Mouse (Mus musculus) midbrain, embryonic 10.5 days (tissue): ENCODE data around the gene Slain2. TPM values are rescaled to one million over a fixed set of nuclear protein-coding genes. Genes with fewer than 3 reads are reported as not detected.
"Not testable (repeated sequence)": the region's sequence is repeated elsewhere in the genome, so short reads cannot be mapped to it uniquely, and the experiment has no call there.

ENCODE experiments used
- DNase-seq: peaks from one replicate; pipeline ENCODE4 v3.0.0-alpha.2; 2017; ENCODE audit warnings: low spot score
- H3K27ac ChIP-seq: fragments of 300-500 bp; sonication (generic); replicated peaks from 2 replicates; pipeline ENCODE4 v1.5.1; 2016; ENCODE audit warnings: mild to moderate bottlenecking
- H3K27me3 ChIP-seq: fragments of 300-500 bp; sonication (generic); 2 replicates; pipeline ENCODE4 v1.6.1; 2016; ENCODE audit warnings: low read depth, mild to moderate bottlenecking; ENCODE audit not compliant: poor library complexity, severe bottlenecking
- H3K36me3 ChIP-seq: fragments of 300-500 bp; sonication (generic); 2 replicates; pipeline ENCODE4 v1.6.1; 2016; ENCODE audit warnings: mild to moderate bottlenecking, moderate library complexity
- H3K4me1 ChIP-seq: fragments of 300-500 bp; sonication (generic); 2 replicates; pipeline ENCODE4 v1.6.1; 2016
- H3K4me3 ChIP-seq: fragments of 300-500 bp; sonication (generic); 2 replicates; pipeline ENCODE4 v1.5.1; 2016; ENCODE audit warnings: mild to moderate bottlenecking, moderate library complexity
- H3K9me3 ChIP-seq: fragments of 300-500 bp; sonication (generic); replicated peaks from 2 replicates; pipeline ENCODE4 v1.6.1; 2016; ENCODE audit warnings: mild to moderate bottlenecking
- WGBS: fragments of 180-500 bp; shearing (Covaris S2); methylation state at CpG from one replicate; pipeline ENCODE4 v1.1.7; 2016; 5-methylcytosine and 5-hydroxymethylcytosine counted together
- polyA plus RNA-seq: library from polyadenylated mRNA; unstranded; fragments of >200 nt; fragmentation: Nextera tagmentation; extraction: Ambion mirVana; gene quantifications from 2 replicates; pipeline ENCODE4 v1.2.1, GENCODE M21; 2016

Slain2 gene
- polyA plus RNA-seq, 1 experiment from 2014 or later = 16.5 TPM

GRCm38 (mm10) chr5:72976539-72976938 lies 62.4 kb downstream of the Slain2 start:
- DNase-seq = no peak
- 91% methylated on average over 4 of the region's 4 CpGs for WGBS
- Histone ChIP-seq H3K4me3 (no peak overlapping the region), H3K27ac (no peak overlapping the region), H3K27me3 (no peaks in the 10 kb centered on the region), H3K4me1 (peaks cover 16% of the 10 kb centered on the region), H3K36me3 (peaks cover 65% of the 10 kb centered on the region), H3K9me3 (no peaks in the 10 kb centered on the region)

DNA sequence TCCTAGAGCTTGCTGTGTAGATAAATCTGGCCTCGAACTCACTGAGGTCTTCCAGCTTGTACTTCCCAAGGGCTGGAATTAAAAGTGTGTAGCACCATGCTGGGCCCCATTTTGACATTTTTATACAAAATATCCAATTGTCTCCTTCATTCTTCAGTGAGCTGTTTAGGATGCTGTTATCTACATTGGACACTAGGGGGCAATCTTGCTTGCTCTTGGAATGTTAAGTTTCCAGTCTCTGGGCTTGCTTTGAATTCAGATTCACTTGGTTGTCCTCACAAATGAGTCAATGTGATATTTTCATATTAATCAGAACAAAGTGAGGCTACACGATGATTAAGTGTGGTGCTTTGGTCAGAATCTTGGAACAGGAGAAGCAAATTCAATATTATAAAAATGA lies 70.0 kb downstream of the Slain2 start:
- 10% methylated on average over 2 of the region's 2 CpGs for WGBS
- Histone ChIP-seq H3K4me1 (no peaks in the 10 kb centered on the region), H3K27ac (no peak overlapping the region), H3K36me3 (peaks cover 17% of the 10 kb centered on the region), H3K4me3 (no peak overlapping the region), H3K27me3 (no peaks in the 10 kb centered on the region), H3K9me3 (no peaks in the 10 kb centered on the region)
- DNase-seq = no peak

DNA sequence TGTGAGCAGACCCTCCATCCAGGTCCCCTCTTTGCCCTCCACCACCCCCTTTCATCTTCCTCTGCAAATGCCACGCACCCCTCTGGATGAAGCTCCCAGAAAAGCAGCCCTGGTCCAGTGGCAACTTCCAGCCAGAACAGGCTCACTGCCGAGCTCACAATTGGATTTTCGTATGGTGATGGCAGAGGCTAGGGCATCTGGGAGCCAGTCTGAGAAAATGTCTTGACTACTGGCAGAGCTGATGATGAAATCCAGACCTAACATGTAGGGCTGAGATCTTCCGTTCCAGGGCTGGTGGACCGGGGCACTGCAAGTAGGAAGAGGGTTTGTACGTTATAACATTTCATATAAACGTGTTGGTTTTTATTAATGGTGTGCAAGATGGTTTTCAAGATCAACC lies 73.7 kb downstream of the Slain2 start:
- 0 out of 2 replicates have a peak, but pooled peaks cover 2% of the 10 kb centered on the region for H3K4me1 ChIP-seq
- no peaks in the 10 kb centered on the region for H3K27me3 ChIP-seq
- no peaks in the 10 kb centered on the region for H3K9me3 ChIP-seq
- no peak for DNase-seq
- no peak overlapping the region for H3K4me3 ChIP-seq
- H3K36me3 ChIP-seq = no peaks in the 10 kb centered on the region
- H3K27ac ChIP-seq = no peak overlapping the region
- 91% methylated on average over 7 of the region's 7 CpGs for WGBS

- no peaks in the 10 kb centered on the region for H3K9me3 ChIP-seq
- no peaks in the 10 kb centered on the region for H3K36me3 ChIP-seq
- peaks cover 11% of the 10 kb centered on the region for H3K4me1 ChIP-seq
- DNase-seq = no peak
- no peaks in the 10 kb centered on the region for H3K27me3 ChIP-seq
- H3K4me3 ChIP-seq = no peak overlapping the region
- no peak overlapping the region for H3K27ac ChIP-seq
- 89% methylated on average over 8 of the region's 8 CpGs for WGBS
Observed at GRCm38 (mm10) chr5:72989756-72990155, 75.7 kb downstream of the Slain2 start.

DNA sequence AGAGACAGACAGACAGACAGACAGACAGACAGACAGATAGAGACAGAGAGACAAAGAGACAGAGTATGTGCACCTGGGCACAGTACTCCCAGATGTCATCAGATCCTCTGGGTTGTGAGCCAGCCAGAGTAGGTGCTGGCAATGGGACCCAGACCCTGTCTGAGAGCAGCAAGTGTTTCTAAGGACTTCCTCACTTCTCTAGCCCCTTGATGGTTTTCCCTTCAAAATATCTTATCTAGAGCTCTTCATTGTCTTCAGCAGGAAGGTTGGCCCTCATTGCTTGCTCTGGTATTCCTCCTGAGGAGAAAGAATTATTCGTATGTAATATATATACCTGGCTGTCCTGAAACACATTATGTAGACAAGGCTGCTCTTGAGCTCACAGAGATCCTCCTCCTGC lies 78.4 kb downstream of the Slain2 start:
- no peaks in the 10 kb centered on the region for H3K9me3 ChIP-seq
- no peak for DNase-seq
- no peak overlapping the region for H3K4me3 ChIP-seq
- H3K4me1 ChIP-seq = peaks cover 19% of the 10 kb centered on the region
- no peak overlapping the region for H3K27ac ChIP-seq
- no peaks in the 10 kb centered on the region for H3K27me3 ChIP-seq
- 86% methylated on average over 1 of the region's 1 CpGs for WGBS
- no peaks in the 10 kb centered on the region for H3K36me3 ChIP-seq

DNA sequence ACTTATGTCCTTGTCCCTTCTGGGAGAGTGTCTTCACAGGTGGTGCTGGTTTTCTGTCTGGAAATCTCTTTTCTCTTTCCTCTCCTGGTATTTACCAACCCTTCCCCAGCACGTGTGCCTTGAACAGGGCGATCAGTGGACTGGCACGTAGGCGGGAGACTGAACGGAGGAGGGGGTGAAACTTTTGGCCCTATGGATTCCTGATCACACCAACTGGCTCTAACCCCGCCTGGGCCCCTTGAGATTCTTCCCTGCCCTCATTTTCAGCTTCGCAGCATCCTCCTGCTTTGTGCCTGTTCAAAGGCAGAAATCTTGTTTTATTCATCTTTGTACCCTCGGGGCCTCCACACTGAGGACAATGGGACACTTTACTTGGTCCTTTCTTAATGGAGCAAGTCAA lies 80.3 kb downstream of the Slain2 start:
- Histone ChIP-seq H3K9me3 (no peaks in the 10 kb centered on the region), H3K27me3 (no peaks in the 10 kb centered on the region), H3K27ac (peak overlapping the region; percentile 63), H3K4me1 (peaks cover 19% of the 10 kb centered on the region), H3K4me3 (no peak overlapping the region), H3K36me3 (no peaks in the 10 kb centered on the region)
- no peak for DNase-seq
- 51% methylated on average over 8 of the region's 8 CpGs for WGBS

DNA sequence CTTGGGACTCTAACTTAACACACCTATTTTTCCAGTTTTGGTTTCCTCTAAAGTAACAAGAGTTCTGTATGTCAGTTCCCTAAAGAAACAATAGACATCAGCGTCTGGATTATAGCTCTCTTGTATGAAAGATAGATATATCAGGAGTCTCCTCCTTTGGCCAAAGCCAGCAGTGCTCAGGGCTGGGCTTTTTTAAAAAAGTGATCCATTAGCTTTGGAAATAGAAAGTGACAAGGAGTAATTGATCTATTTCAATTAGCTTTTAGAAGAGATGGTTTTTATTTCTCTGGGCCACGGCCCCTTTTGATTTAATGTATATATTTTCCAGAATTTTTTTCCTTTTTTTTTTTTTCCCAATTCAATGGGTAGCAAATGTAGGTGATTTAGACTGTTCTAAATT lies 80.8 kb downstream of the Slain2 start:
- Histone ChIP-seq H3K36me3 (no peaks in the 10 kb centered on the region), H3K4me1 (peaks cover 19% of the 10 kb centered on the region), H3K9me3 (no peaks in the 10 kb centered on the region), H3K27me3 (no peaks in the 10 kb centered on the region), H3K4me3 (no peak overlapping the region), H3K27ac (peak overlapping the region; percentile 63; the same call in 1 of the 2 replicates)
- 83% methylated on average over 2 of the region's 2 CpGs for WGBS
- no peak for DNase-seq

- H3K9me3 ChIP-seq = no peaks in the 10 kb centered on the region
- H3K4me1 ChIP-seq = peaks cover 17% of the 10 kb centered on the region
- H3K4me3 ChIP-seq = no peak overlapping the region
- H3K36me3 ChIP-seq = no peaks in the 10 kb centered on the region
- 44% methylated on average over 10 of the region's 10 CpGs for WGBS
- H3K27ac ChIP-seq = no peak overlapping the region
- no peaks in the 10 kb centered on the region for H3K27me3 ChIP-seq
- no peak for DNase-seq
Observed at GRCm38 (mm10) chr5:72995379-72995778, 81.3 kb downstream of the Slain2 start.

DNA sequence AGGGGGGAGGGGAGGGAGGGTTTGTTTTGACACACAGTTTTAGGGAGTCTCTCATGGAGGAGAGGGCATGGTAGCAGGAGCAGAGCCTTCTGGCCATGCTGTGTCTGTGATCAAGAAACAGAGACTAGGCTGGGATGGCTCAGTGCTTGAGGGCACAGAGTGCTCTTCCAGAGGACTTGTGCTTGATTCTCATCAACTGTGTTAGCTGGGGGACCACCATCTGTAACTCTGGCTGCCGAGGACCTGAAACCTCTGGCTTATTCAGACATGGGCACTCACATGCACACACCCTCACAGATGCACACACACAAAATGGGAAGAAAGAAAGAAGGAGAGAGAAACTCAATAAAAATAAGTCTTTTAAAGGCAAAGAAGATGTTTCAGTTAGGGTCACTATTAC lies 84.4 kb downstream of the Slain2 start:
- not testable (repeated sequence) for H3K4me3 ChIP-seq, H3K9me3 ChIP-seq, DNase-seq, H3K27me3 ChIP-seq, H3K27ac ChIP-seq, H3K36me3 ChIP-seq
- H3K4me1 ChIP-seq = peaks cover 17% of the 10 kb centered on the region
- 88% methylated on average over 1 of the region's 1 CpGs for WGBS

DNA sequence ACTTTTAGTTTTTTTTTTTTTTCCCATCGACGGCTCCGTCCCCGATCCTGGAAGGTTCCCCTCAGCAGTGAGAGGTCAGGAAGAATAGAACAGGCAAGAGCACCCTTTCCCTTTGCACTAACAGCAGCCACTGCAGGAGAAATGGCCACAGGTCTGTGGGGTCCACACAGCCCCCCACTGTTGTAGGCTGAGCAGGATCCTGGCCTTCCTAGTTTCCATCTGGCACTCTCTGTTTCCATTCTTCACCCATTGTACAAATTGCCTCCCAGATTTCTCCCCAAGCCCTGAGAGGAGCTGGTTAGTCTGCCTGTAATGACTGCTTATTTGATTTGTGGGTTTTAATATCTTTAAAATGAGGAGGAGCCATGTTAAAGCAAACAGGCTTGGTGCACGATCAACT lies 89.9 kb downstream of the Slain2 start:
- WGBS = 91% methylated on average over 5 of the region's 5 CpGs
- DNase-seq = no peak
- H3K36me3 ChIP-seq = no peaks in the 10 kb centered on the region

DNA sequence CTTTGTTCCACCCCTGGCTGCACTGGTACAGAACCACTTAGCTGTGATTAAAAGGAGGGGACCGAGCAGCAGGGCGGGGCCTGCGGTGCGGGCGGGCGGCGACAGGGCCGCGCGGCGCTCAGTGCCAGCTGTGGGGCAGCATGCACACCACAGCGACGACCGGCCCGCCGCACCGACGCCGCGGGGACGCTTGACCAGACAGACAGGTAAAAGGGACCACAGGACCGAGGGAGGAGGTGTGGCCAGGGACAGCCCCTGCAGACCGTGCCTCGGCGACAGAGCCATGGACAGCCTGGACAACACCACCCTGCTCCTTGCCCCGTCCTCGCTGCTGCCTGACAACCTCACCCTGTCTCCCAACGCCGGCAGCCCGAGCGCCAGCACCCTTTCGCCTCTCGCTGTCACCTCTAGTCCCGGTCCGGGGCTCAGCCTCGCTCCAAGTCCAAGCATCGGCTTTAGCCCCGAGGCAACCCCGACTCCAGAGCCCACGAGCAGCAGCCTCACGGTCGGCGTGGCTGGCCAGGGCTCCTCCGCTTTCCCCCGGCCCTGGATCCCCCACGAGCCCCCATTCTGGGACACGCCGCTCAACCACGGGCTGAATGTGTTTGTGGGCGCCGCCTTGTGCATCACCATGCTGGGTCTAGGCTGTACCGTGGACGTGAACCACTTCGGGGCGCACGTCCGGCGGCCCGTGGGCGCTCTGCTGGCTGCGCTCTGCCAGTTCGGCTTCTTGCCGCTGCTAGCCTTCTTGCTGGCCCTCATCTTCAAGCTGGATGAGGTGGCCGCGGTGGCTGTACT lies 92.9 kb downstream of the Slain2 start, which contains the start of gene Slc10a4:
Gene Slc10a4 (plus strand): TSS at position 100 of the 798 bp plus-strand sequence.
- peak within 1 kb of the TSS; percentile 24; the same call in 1 of the 2 replicates for H3K27ac ChIP-seq
- H3K4me3 ChIP-seq = peak within 1 kb of the TSS; percentile 51
- peak; percentile 58 for DNase-seq
- no peaks in the 10 kb centered on the region for H3K36me3 ChIP-seq
- H3K9me3 ChIP-seq = no peaks in the 10 kb centered on the region
- peaks cover 61% of the 10 kb centered on the region for H3K27me3 ChIP-seq
- 9% methylated on average over 65 of the region's 65 CpGs for WGBS
- peaks cover 10% of the 10 kb centered on the region for H3K4me1 ChIP-seq

More for the DNA sequence above, 89.9 kb downstream of the Slain2 start:
- H3K4me3 ChIP-seq = no peak overlapping the region
- no peaks in the 10 kb centered on the region for H3K9me3 ChIP-seq
- no peak overlapping the region for H3K27ac ChIP-seq
- H3K27me3 ChIP-seq = peaks cover 50% of the 10 kb centered on the region
- H3K4me1 ChIP-seq = peaks cover 10% of the 10 kb centered on the region

- Histone ChIP-seq H3K27ac (no peak overlapping the region), H3K27me3 (peaks cover 67% of the 10 kb centered on the region), H3K4me3 (peak overlapping the region; percentile 51), H3K4me1 (peaks cover 10% of the 10 kb centered on the region), H3K9me3 (no peaks in the 10 kb centered on the region), H3K36me3 (no peaks in the 10 kb centered on the region)
- WGBS = 51% methylated on average over 5 of the region's 5 CpGs
- DNase-seq = no peak
Observed at GRCm38 (mm10) chr5:73007582-73007959, 93.5 kb downstream of the Slain2 start.

DNA sequence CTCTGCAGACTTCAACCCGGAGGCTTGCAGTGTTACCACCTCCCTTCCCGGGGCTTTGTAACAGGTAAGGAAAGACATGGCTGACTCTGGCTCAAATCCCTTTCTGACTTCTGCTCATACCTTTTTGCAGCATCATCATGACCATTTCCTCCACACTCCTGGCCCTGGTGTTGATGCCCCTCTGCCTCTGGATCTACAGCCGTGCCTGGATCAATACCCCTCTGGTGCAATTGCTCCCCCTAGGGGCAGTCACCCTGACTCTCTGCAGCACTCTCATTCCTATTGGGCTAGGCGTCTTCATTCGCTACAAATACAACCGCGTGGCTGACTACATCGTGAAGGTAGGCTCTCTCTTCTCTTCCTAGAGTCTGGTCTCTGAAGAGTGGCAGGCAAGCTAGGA lies 94.1 kb downstream of the Slain2 start:
- not testable (repeated sequence) for H3K9me3 ChIP-seq
- H3K4me1 ChIP-seq = peaks cover 12% of the 10 kb centered on the region

More for the DNA sequence above, 94.1 kb downstream of the Slain2 start:
- DNase-seq, H3K27ac ChIP-seq, H3K4me3 ChIP-seq, H3K36me3 ChIP-seq: not testable (repeated sequence)
- H3K27me3 ChIP-seq = peaks cover 73% of the 10 kb centered on the region
- WGBS = 46% methylated on average over 8 of the region's 8 CpGs
